Mouse (Mus musculus): ENCODE measurements around the gene Pygo2.

DNA sequence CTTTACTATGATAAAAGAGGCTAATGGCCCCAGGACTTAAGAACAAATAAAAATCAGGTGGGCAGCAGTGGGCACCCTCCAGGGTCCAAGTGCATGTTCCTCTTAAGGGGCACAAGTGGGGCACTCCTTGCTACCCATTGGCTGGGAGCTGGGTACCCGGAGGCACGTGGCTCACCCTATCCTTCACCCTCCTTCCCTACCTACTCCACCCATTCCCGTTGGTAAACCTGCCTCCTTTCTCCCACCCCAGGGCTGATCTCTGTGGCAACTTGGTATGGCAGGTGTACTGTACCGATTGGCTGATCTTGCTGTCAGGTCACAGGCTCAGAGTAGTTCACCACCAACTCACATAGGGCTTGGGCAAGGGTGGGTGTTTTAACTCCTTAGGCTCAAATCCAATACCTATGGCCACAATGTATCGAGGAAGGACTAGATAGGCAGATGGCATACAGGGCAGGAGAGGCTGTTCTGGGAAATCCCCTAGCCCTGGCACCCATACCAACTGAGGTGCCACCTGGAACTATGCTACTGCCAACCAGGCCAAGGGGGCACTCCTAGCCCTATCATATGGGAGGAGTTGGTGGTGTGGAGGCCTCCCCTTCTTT lies 46.3 kb upstream of the Pygo2 start:
- TF ChIP-seq CTCF (IDR thresholded peaks at IDR 0.05; ENCODE audit: borderline replicate concordance, insufficient read depth, low read length) (no peak), POLR2A (IDR thresholded peaks at IDR 0.05; ENCODE audit: low read depth, low read length) (no peak)

Measured in embryonic fibroblast, embryonic 13.5 days (primary cell).